Mouse (Mus musculus): ENCODE results near the gene Appbp2. TPM values are rescaled to one million over a fixed set of nuclear protein-coding genes. Genes with fewer than 3 reads are reported as not detected.

Appbp2 gene
- polyA plus RNA-seq, 1 experiment from 2014 or later = 42.8 TPM

Other genes starting within 250 kb of the Appbp2 start
- gene Usp32, start 95.0 kb downstream of the Appbp2 start, polyA plus RNA-seq (2016; fragmentation: Nextera tagmentation; extraction: Ambion mirVana) = 2.9 and 4.5 TPM in 2 replicates
- 0.39 TPM in 1 of 2 replicates, not detected in the other for gene 1700125H20Rik, start 64.7 kb downstream of the Appbp2 start, polyA plus RNA-seq (2016; fragmentation: Nextera tagmentation; extraction: Ambion mirVana)
- 22.7 and 24.7 TPM in 2 replicates for gene Ppm1d, start 76.1 kb upstream of the Appbp2 start, polyA plus RNA-seq (2016; fragmentation: Nextera tagmentation; extraction: Ambion mirVana)
- 21.2 and 26.5 TPM in 2 replicates for gene Bcas3, start 118.0 kb upstream of the Appbp2 start, polyA plus RNA-seq (2016; fragmentation: Nextera tagmentation; extraction: Ambion mirVana)